In the genomic region with DNA sequence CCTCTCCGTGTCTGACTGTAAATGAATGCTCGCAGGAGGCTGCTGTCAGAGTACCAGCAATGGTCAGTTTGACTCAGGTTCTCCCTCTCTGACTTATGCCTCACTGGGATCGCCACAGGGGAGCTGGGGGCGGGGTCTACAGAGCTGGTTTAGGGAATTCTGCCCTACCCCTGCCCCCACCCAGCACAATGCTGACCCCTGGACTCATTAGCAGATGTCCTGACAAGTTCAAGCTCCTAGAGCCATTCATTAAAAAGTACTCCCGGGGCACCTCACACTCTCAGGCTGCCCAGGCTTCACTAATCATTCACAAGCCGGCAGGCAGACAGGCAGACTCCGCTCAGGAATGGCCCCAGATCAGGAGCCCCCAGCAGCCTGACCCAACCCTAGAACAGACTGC, we compare ENCODE assay signal across 21 mouse cellular contexts. TPM values are rescaled to one million over a fixed set of nuclear protein-coding genes. Genes with fewer than 3 reads are reported as not detected.
DNase-seq lines count a peak whose midpoint lies in the region; ATAC-seq and TF ChIP-seq lines count a peak whose summit lies in the region.
"Had no signal": no experiment of that assay in that cellular context is flagged by ENCODE, and none has a peak within 500 bp of the region (broad histone marks: within the 10 kb centered on the region; RNA-seq: fewer than 3 reads in every experiment).

No protein-coding gene starts in this region.

- TF ChIP-seq CTCF in forebrain, postnatal 0 days (IDR thresholded peaks at IDR 0.05; ENCODE audit: low read depth) = no peak

- 17% methylated on average over 7 of the region's 7 CpGs for WGBS in forebrain, embryonic 12.5 days
- 20% methylated on average over 7 of the region's 7 CpGs for WGBS in forebrain, postnatal 0 days
- WGBS in kidney, embryonic 15.5 days = 20% methylated on average over 7 of the region's 7 CpGs
- 12% methylated on average over 7 of the region's 7 CpGs for WGBS in limb, embryonic 11.5 days

- peaks cover 10% of the 10 kb centered on the region for H3K4me1 ChIP-seq in forebrain, embryonic 12.5 days
- no peaks in the 10 kb centered on the region for H3K4me1 ChIP-seq in forebrain, postnatal 0 days (ENCODE audit: insufficient read depth)
- H3K4me1 ChIP-seq in kidney, embryonic 15.5 days = peaks cover 10% of the 10 kb centered on the region
- peaks cover 7% of the 10 kb centered on the region for H3K4me1 ChIP-seq in limb, embryonic 11.5 days (ENCODE audit: control insufficient read depth, insufficient read depth, low read length)
- H3K4me1 ChIP-seq: embryonic facial prominence, embryonic 12.5 days had no signal

- 0 out of 2 replicates have a peak overlapping the region, but pooled peaks have one; percentile 13 for H3K27ac ChIP-seq in forebrain, embryonic 12.5 days
- no peak overlapping the region for H3K27ac ChIP-seq in forebrain, postnatal 0 days (ENCODE audit: low read depth, low read length)
- H3K27ac ChIP-seq in kidney, embryonic 15.5 days = 0 out of 2 replicates have a peak overlapping the region, but pooled peaks have one; percentile 22
- no peak overlapping the region for H3K27ac ChIP-seq in limb, embryonic 11.5 days (replicated peaks; ENCODE audit: low read depth, low read length)
- H3K27ac ChIP-seq: embryonic facial prominence, embryonic 12.5 days; hindbrain, embryonic 14.5 days; limb, embryonic 13.5 days; neural tube, embryonic 12.5 days had no signal

- no peak overlapping the region for H3K9ac ChIP-seq in forebrain, embryonic 12.5 days
- H3K9ac ChIP-seq in forebrain, postnatal 0 days = no peak overlapping the region
- H3K9ac ChIP-seq in kidney, embryonic 15.5 days = no peak overlapping the region
- H3K9ac ChIP-seq in limb, embryonic 11.5 days (ENCODE audit: low read length) = peak overlapping the region; percentile 22; the same call in 1 of the 2 replicates
- H3K9ac ChIP-seq: embryonic facial prominence, embryonic 12.5 days; hindbrain, embryonic 14.5 days; limb, embryonic 13.5 days; neural tube, embryonic 12.5 days had no signal

- no peak overlapping the region for H3K4me3 ChIP-seq in forebrain, embryonic 12.5 days (replicated peaks)
- no peak overlapping the region for H3K4me3 ChIP-seq in forebrain, postnatal 0 days (ENCODE audit: low read depth, low read length)
- H3K4me3 ChIP-seq in kidney, embryonic 15.5 days (replicated peaks) = no peak overlapping the region
- no peak overlapping the region for H3K4me3 ChIP-seq in limb, embryonic 11.5 days (ENCODE audit: low read depth, low read length)
- H3K4me3 ChIP-seq: embryonic facial prominence, embryonic 12.5 days; limb, embryonic 13.5 days; neural tube, embryonic 12.5 days had no signal

- H3K27me3 ChIP-seq in forebrain, embryonic 12.5 days = 0 out of 2 replicates have a peak, but pooled peaks cover 3% of the 10 kb centered on the region
- H3K27me3 ChIP-seq in forebrain, postnatal 0 days (ENCODE audit: insufficient read depth, low read length) = no peaks in the 10 kb centered on the region
- H3K27me3 ChIP-seq in kidney, embryonic 15.5 days = peaks cover 27% of the 10 kb centered on the region; the same call in 1 of the 2 replicates
- H3K27me3 ChIP-seq in limb, embryonic 11.5 days (ENCODE audit: control insufficient read depth, insufficient read depth, low read length) = no peaks in the 10 kb centered on the region
- H3K27me3 ChIP-seq: embryonic facial prominence, embryonic 12.5 days; limb, embryonic 13.5 days; neural tube, embryonic 12.5 days had no signal

- no peak overlapping the region for H3K4me2 ChIP-seq in forebrain, embryonic 12.5 days
- H3K4me2 ChIP-seq in forebrain, postnatal 0 days (ENCODE audit: low read depth) = no peak overlapping the region
- H3K4me2 ChIP-seq in kidney, embryonic 15.5 days = no peak overlapping the region
- H3K4me2 ChIP-seq in limb, embryonic 11.5 days (ENCODE audit: low read depth, severe bottlenecking) = no peak overlapping the region
- H3K4me2 ChIP-seq: embryonic facial prominence, embryonic 12.5 days; hindbrain, embryonic 14.5 days; limb, embryonic 13.5 days; neural tube, embryonic 12.5 days had no signal

- no peaks in the 10 kb centered on the region for H3K36me3 ChIP-seq in forebrain, embryonic 12.5 days (replicated peaks)
- no peaks in the 10 kb centered on the region for H3K36me3 ChIP-seq in forebrain, postnatal 0 days (ENCODE audit: insufficient read depth)
- no peaks in the 10 kb centered on the region for H3K36me3 ChIP-seq in kidney, embryonic 15.5 days
- H3K36me3 ChIP-seq in limb, embryonic 11.5 days (ENCODE audit: control insufficient read depth, insufficient read depth, low read length) = no peaks in the 10 kb centered on the region
- H3K36me3 ChIP-seq: embryonic facial prominence, embryonic 12.5 days; limb, embryonic 13.5 days; neural tube, embryonic 12.5 days had no signal

- H3K9me3 ChIP-seq in forebrain, embryonic 12.5 days = no peaks in the 10 kb centered on the region
- no peaks in the 10 kb centered on the region for H3K9me3 ChIP-seq in forebrain, postnatal 0 days (ENCODE audit: low read length)
- H3K9me3 ChIP-seq in kidney, embryonic 15.5 days (replicated peaks) = no peaks in the 10 kb centered on the region
- no peaks in the 10 kb centered on the region for H3K9me3 ChIP-seq in limb, embryonic 11.5 days (ENCODE audit: control insufficient read depth, low read length)
- H3K9me3 ChIP-seq: embryonic facial prominence, embryonic 12.5 days; limb, embryonic 13.5 days; neural tube, embryonic 12.5 days had no signal

- ATAC-seq in forebrain, embryonic 12.5 days (ENCODE audit: low FRiP score) = no peak
- no peak for ATAC-seq in forebrain, postnatal 0 days
- peak; percentile 86 for ATAC-seq in kidney, embryonic 15.5 days (replicated peaks; ENCODE audit: low FRiP score)
- no peak for ATAC-seq in limb, embryonic 11.5 days (ENCODE audit: insufficient number of reproducible peaks, low FRiP score, low TSS enrichment, low read depth)
- ATAC-seq: intestine, postnatal 0 days; midbrain, embryonic 16.5 days had no signal

- DNase-seq in forebrain, postnatal 0 days = no peak
- DNase-seq in embryo, embryonic 9.5 days (ENCODE audit: extremely low spot score) = peak; percentile 17
- peak; percentile 50 for DNase-seq in limb, embryonic 11.5 days (ENCODE audit: low spot score)
- no peak for DNase-seq in heart, adult 9 months (ENCODE audit: low spot score in 2 of 2)
- DNase-seq in ovary, postnatal 36 days (ENCODE audit: low spot score) = no peak
- no peak for DNase-seq in lung, postnatal 25 days (ENCODE audit: low spot score)
- DNase-seq: adrenal gland, postnatal 36 days; cerebellum, adult 9-11 months; heart, adult 11 months; lung, postnatal 14 days; thymus, postnatal 14 days had no signal

RNA-seq across cellular contexts. Expression of gene Slc13a3, which starts 13.4 kb away (rescaled TPM):
- polyA plus RNA-seq in forebrain, embryonic 12.5 days (2016; fragmentation: Nextera tagmentation; extraction: Ambion mirVana) = 2.1 and 3.3 TPM in 2 replicates
- 12.7 and 24.3 TPM in 2 replicates for total RNA-seq in forebrain, postnatal 0 days (2014; rRNA removed)
- polyA plus RNA-seq in forebrain, postnatal 0 days (2015; fragmentation: Nextera tagmentation; extraction: Ambion mirVana) = 14.4 and 18.0 TPM in 2 replicates
- 2.6 and 3.4 TPM in 2 replicates for polyA plus RNA-seq in kidney, embryonic 15.5 days (2015; fragmentation: Nextera tagmentation; extraction: Ambion mirVana)
- not detected in 2 replicates for polyA plus RNA-seq in limb, embryonic 11.5 days (2014; fragmentation: Nextera tagmentation; extraction: Ambion mirVana)
- total RNA-seq: CH12.LX had no signal
- polyA plus RNA-seq: intestine, postnatal 0 days had no signal

RNA-seq across cellular contexts. Expression of gene Trp53rka, which starts 33.5 kb away (rescaled TPM):
- polyA plus RNA-seq in forebrain, embryonic 12.5 days (2016; fragmentation: Nextera tagmentation; extraction: Ambion mirVana) = 43.3 and 47.5 TPM in 2 replicates
- 44.0 and 54.6 TPM in 2 replicates for total RNA-seq in forebrain, postnatal 0 days (2014; rRNA removed)
- 31.8 and 36.8 TPM in 2 replicates for polyA plus RNA-seq in forebrain, postnatal 0 days (2015; fragmentation: Nextera tagmentation; extraction: Ambion mirVana)
- polyA plus RNA-seq in kidney, embryonic 15.5 days (2015; fragmentation: Nextera tagmentation; extraction: Ambion mirVana) = 36.3 and 37.2 TPM in 2 replicates
- 50.2 and 50.5 TPM in 2 replicates for polyA plus RNA-seq in limb, embryonic 11.5 days (2014; fragmentation: Nextera tagmentation; extraction: Ambion mirVana)

RNA-seq across cellular contexts. Expression of gene Slc2a10, which starts 43.9 kb away (rescaled TPM):
- polyA plus RNA-seq in forebrain, embryonic 12.5 days (2016; fragmentation: Nextera tagmentation; extraction: Ambion mirVana) = 4.1 and 4.6 TPM in 2 replicates
- total RNA-seq in forebrain, postnatal 0 days (2014; rRNA removed) = 0.62 and 2.1 TPM in 2 replicates
- polyA plus RNA-seq in forebrain, postnatal 0 days (2015; fragmentation: Nextera tagmentation; extraction: Ambion mirVana) = 0.84 and 2.1 TPM in 2 replicates
- polyA plus RNA-seq in kidney, embryonic 15.5 days (2015; fragmentation: Nextera tagmentation; extraction: Ambion mirVana) = 6.9 and 7.2 TPM in 2 replicates
- polyA plus RNA-seq in limb, embryonic 11.5 days (2014; fragmentation: Nextera tagmentation; extraction: Ambion mirVana) = 3.6 and 3.9 TPM in 2 replicates
- total RNA-seq: CH12.LX had no signal

RNA-seq across cellular contexts. Expression of gene Ocstamp, which starts 59.5 kb away (rescaled TPM):
- polyA plus RNA-seq in forebrain, embryonic 12.5 days (2016; fragmentation: Nextera tagmentation; extraction: Ambion mirVana) = 0.06 TPM in 1 of 2 replicates, not detected in the other
- not detected in 2 replicates for total RNA-seq in forebrain, postnatal 0 days (2014; rRNA removed)
- polyA plus RNA-seq in forebrain, postnatal 0 days (2015; fragmentation: Nextera tagmentation; extraction: Ambion mirVana) = not detected in 2 replicates
- polyA plus RNA-seq in kidney, embryonic 15.5 days (2015; fragmentation: Nextera tagmentation; extraction: Ambion mirVana) = 0.16 and 0.69 TPM in 2 replicates
- polyA plus RNA-seq in limb, embryonic 11.5 days (2014; fragmentation: Nextera tagmentation; extraction: Ambion mirVana) = 0.04 TPM in 1 of 2 replicates, not detected in the other
- total RNA-seq: CH12.LX; left cerebral cortex, adult 18-20 months had no signal
- polyA plus RNA-seq: hindbrain, embryonic 14.5 days had no signal

Comparison
In these comparisons a context has a peak if more than half of its experiments do, and no peak if none do; other contexts are left out.
1. H3K27ac ChIP-seq: peak in forebrain, embryonic 12.5 days (single experiment) and kidney, embryonic 15.5 days (single experiment); none in forebrain, postnatal 0 days (single experiment) and limb, embryonic 11.5 days (single experiment).
2. DNase-seq: peak in embryo, embryonic 9.5 days (single experiment) and limb, embryonic 11.5 days (single experiment); none in forebrain, postnatal 0 days (single experiment), heart, adult 9 months (0 of 2), ovary, postnatal 36 days (single experiment) and lung, postnatal 25 days (single experiment).